Mouse (Mus musculus) hindbrain, embryonic 15.5 days (tissue): ENCODE measurements around the gene Arhgef28. TPM values are rescaled to one million over a fixed set of nuclear protein-coding genes. Genes with fewer than 3 reads are reported as not detected.

ENCODE experiments used
- ATAC-seq: fragments of 200-750 bp; cut with Nextera tagmentation; 2 replicates; pipeline ENCODE4 v1.8.0; 2017; ENCODE audit warnings: low read depth, moderate number of reproducible peaks, moderate TSS enrichment; ENCODE audit not compliant: low FRiP score
- H3K27ac ChIP-seq: fragments of 300-500 bp; sonication (generic); replicated peaks from 2 replicates; pipeline ENCODE4 v1.5.1; 2015; ENCODE audit warnings: mild to moderate bottlenecking, inconsistent platforms
- H3K27me3 ChIP-seq: fragments of 300-500 bp; sonication (generic); 2 replicates; pipeline ENCODE4 v1.6.1; 2015; ENCODE audit warnings: control low read depth, inconsistent platforms
- H3K36me3 ChIP-seq: fragments of 300-500 bp; sonication (generic); 2 replicates; pipeline ENCODE4 v1.6.1; 2015; ENCODE audit warnings: control low read depth, inconsistent platforms
- H3K4me1 ChIP-seq: fragments of 300-500 bp; sonication (generic); replicated peaks from 2 replicates; pipeline ENCODE4 v1.6.1; 2015; ENCODE audit warnings: control low read depth, inconsistent platforms
- H3K4me2 ChIP-seq: fragments of 300-500 bp; sonication (generic); 2 replicates; pipeline ENCODE4 v1.6.1; 2015; ENCODE audit warnings: moderate library complexity, mild to moderate bottlenecking, inconsistent platforms
- H3K4me3 ChIP-seq: fragments of 300-500 bp; sonication (generic); 2 replicates; pipeline ENCODE4 v1.5.1; 2015; ENCODE audit warnings: mild to moderate bottlenecking, inconsistent platforms
- H3K9ac ChIP-seq: fragments of 300-500 bp; sonication (generic); 2 replicates; pipeline ENCODE4 v1.6.1; 2015; ENCODE audit warnings: inconsistent platforms
- H3K9me3 ChIP-seq: fragments of 300-500 bp; sonication (generic); 2 replicates; pipeline ENCODE4 v1.6.1; 2016; ENCODE audit warnings: control low read depth, inconsistent platforms
- WGBS: fragments of 180-500 bp; shearing (Covaris S2); methylation state at CpG from one replicate; pipeline ENCODE4 v1.1.7; 2015; 5-methylcytosine and 5-hydroxymethylcytosine counted together
- polyA plus RNA-seq: library from polyadenylated mRNA; unstranded; fragments of >200 nt; fragmentation: Nextera tagmentation; extraction: Ambion mirVana; gene quantifications from 2 replicates; pipeline ENCODE4 v1.2.1, GENCODE M21; 2015

Arhgef28 gene
- polyA plus RNA-seq, 1 experiment from 2014 or later = 29.3 TPM

GRCm38 (mm10) chr13:97867322-97867962 lies 338.8 kb downstream of the Arhgef28 start:
- no peaks in the 10 kb centered on the region for H3K27me3 ChIP-seq
- H3K36me3 ChIP-seq = no peaks in the 10 kb centered on the region
- H3K4me2 ChIP-seq = no peak overlapping the region
- peaks cover 12% of the 10 kb centered on the region for H3K4me1 ChIP-seq
- H3K27ac ChIP-seq = no peak overlapping the region
- no peak overlapping the region for H3K9ac ChIP-seq
- H3K9me3 ChIP-seq = no peaks in the 10 kb centered on the region
- no peak for ATAC-seq
- WGBS = 33% methylated on average over 13 of the region's 13 CpGs
- no peak overlapping the region for H3K4me3 ChIP-seq

- H3K4me1 ChIP-seq = no peaks in the 10 kb centered on the region
- H3K27me3 ChIP-seq = no peaks in the 10 kb centered on the region
- H3K36me3 ChIP-seq = no peaks in the 10 kb centered on the region
- ATAC-seq = no peak
- no peak overlapping the region for H3K27ac ChIP-seq
- WGBS = 92% methylated on average over 3 of the region's 3 CpGs
- no peak overlapping the region for H3K4me2 ChIP-seq
- no peak overlapping the region for H3K9ac ChIP-seq
- H3K4me3 ChIP-seq = no peak overlapping the region
- no peaks in the 10 kb centered on the region for H3K9me3 ChIP-seq
Observed at GRCm38 (mm10) chr13:97859071-97859470, 347.2 kb downstream of the Arhgef28 start.

- Histone ChIP-seq H3K27ac (no peak overlapping the region), H3K4me2 (no peak overlapping the region), H3K9ac (no peak overlapping the region), H3K36me3 (no peaks in the 10 kb centered on the region), H3K27me3 (no peaks in the 10 kb centered on the region), H3K9me3 (no peaks in the 10 kb centered on the region), H3K4me1 (no peaks in the 10 kb centered on the region), H3K4me3 (no peak overlapping the region)
- no peak for ATAC-seq
- 87% methylated on average over 6 of the region's 6 CpGs for WGBS
Observed at GRCm38 (mm10) chr13:97857860-97858259, 348.4 kb downstream of the Arhgef28 start.

GRCm38 (mm10) chr13:97853356-97853968 lies 352.8 kb downstream of the Arhgef28 start:
- H3K9me3 ChIP-seq = no peaks in the 10 kb centered on the region
- no peaks in the 10 kb centered on the region for H3K4me1 ChIP-seq
- H3K36me3 ChIP-seq = no peaks in the 10 kb centered on the region
- no peak overlapping the region for H3K4me3 ChIP-seq
- no peak overlapping the region for H3K9ac ChIP-seq
- no peak for ATAC-seq
- H3K27me3 ChIP-seq = no peaks in the 10 kb centered on the region
- H3K4me2 ChIP-seq = no peak overlapping the region
- WGBS = 53% methylated on average over 8 of the region's 8 CpGs
- H3K27ac ChIP-seq = no peak overlapping the region

Other genes starting within 250 kb of the Arhgef28 start
- 28.6 and 29.8 TPM in 2 replicates for gene Utp15, start 56.6 kb upstream of the Arhgef28 start, polyA plus RNA-seq
- 68.4 and 69.2 TPM in 2 replicates for gene Ankra2, start 56.6 kb upstream of the Arhgef28 start, polyA plus RNA-seq
- not detected in 2 replicates for gene Gm21976, start 73.4 kb upstream of the Arhgef28 start, polyA plus RNA-seq
- 444 and 475 TPM in 2 replicates for gene Btf3, start 110.6 kb upstream of the Arhgef28 start, polyA plus RNA-seq
- gene Foxd1, start 147.8 kb upstream of the Arhgef28 start, polyA plus RNA-seq = 1.1 and 1.2 TPM in 2 replicates